Mouse (Mus musculus) lung, postnatal 0 days (tissue): ENCODE data around the gene Ddx10.

Experiments used
- CTCF ChIP-seq: IDR thresholded peaks from 2 replicates; pipeline ENCODE4 v1.5.1; 2016; ENCODE audit warnings: antibody characterized with exemption, mild to moderate bottlenecking
- EP300 ChIP-seq: IDR thresholded peaks from 2 replicates; pipeline ENCODE4 v1.6.1; 2016; ENCODE audit warnings: antibody characterized with exemption, mild to moderate bottlenecking, control low read depth

GRCm38 (mm10) chr9:53292833-53293232 lies 45.0 kb upstream of the Ddx10 start:
- TF ChIP-seq CTCF, result no peak
- TF ChIP-seq EP300, result no peak
